Mouse (Mus musculus) testis, postnatal 10 days (tissue): Measurements from ENCODE around the gene Zfp185.
A peak's percentile ranks its signal among the peaks of the same experiment; 100 is the strongest.
"Not testable (repeated sequence)": the region's sequence is repeated elsewhere in the genome, so short reads cannot be mapped to it uniquely, and the experiment has no call there.

Experiments
- DNase-seq: peaks from one replicate; pipeline ENCODE4 v3.0.0; 2021; ENCODE audit warnings: low spot score

Zfp185 gene

GRCm38 (mm10) chrX:73062323-73062722 lies 75.2 kb downstream of the Zfp185 start:
- DNase-seq, result no peak

DNA sequence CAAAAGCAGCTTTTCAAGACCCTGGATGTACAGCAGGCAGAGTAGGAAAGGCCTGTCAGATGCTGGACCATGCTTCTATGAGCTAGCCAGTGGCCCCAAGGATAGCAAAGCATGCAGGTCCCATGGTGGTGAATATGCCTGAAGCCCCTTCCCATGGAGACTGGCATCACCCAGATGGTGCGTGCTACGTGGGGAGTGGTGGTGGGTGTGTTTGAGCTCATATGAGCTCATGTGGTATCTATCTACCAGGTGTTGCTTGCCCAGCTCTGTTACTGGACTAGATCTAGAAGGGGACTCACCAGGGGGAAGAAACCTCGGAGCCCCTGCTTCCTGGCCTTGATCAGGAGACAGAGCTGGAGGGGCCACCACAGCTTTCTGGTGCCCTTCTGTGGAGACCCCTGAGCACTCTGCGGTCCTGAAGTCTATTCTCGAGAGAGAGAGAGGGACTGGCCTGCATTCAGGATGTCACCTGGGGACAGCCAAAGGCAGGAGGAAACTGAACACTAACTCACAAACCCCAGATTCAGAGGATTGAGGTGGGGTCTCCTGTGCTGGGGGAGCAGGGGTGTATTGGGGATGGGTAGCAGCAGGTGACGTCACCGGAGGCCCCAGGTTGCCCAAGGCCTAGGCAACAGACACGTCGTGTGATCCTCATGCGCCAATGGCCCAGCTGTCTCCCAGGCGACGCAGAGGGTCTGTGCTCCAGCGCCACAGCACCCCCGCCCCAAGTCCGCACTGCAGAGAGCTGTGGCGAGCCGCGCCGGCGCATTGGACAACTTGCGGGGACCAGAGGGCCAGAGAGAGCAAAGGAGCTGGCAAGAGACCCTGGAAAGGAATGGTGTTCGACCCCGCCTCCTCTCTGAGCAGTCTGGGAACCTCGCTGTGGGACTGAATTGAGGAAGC lies 76.6 kb downstream of the Zfp185 start:
- peak; percentile 40 for DNase-seq

DNA sequence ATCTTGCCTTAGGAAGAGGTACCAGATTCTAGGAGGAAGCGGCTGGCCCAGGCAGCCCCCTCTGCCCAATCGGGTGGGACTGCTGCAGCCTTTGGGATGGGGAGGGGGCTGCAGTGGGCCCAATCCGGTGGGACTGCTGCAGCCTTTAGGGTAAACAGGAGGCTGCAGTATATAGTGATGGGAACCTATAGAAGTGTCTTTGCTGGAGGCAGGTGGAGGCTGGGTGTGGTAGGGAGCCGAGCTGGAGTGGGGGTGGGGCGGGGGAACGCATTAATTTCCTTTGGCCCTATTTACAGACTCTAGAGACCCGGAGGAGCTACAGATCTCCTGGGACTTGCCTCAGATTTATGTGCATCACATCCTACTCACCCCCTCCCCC lies 77.3 kb downstream of the Zfp185 start, which contains the start of gene Pnma3:
Pnma3 (plus strand) TSS at position 373 of the 379 bp plus-strand sequence.
- no peak for DNase-seq

DNA sequence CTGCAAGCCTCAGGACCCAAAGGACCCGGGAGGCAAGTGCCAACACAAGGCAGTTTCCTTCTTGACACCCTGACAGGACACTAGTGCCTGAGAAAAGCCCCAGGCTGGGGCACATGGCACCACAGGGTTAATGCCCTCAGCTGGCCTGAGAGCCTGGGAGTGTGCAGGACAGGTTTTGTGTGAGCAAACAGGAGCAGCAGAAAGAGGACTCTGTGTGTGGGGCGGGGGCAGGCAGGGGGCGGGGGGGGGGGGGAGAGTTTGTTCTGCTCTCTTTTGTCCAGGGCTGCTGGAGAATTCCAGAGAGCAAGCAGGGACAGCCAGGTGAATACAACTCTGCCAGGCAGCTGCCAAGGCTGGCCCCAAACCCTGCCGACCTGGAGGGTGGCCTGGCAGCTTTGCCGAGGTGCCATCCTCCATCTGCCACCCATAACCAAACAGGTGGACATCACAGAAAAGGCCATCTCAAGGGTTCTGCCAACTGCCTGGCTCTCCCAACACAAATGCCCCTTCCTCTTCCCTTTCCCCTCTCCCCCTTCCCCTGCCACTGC lies 79.7 kb downstream of the Zfp185 start:
- DNase-seq, result not testable (repeated sequence)
